Mouse (Mus musculus) liver, embryonic 11.5 days (tissue): ENCODE measurements around the gene Nxpe3. TPM values are rescaled to one million over a fixed set of nuclear protein-coding genes. Genes with fewer than 3 reads are reported as not detected.
A peak's percentile ranks its signal among the peaks of the same experiment; 100 is the strongest.

ENCODE experiments used
- ATAC-seq: fragments of 200-750 bp; cut with Nextera tagmentation; replicated peaks from 2 replicates; pipeline ENCODE4 v1.8.0; 2017; ENCODE audit warnings: moderate number of reproducible peaks, mild to moderate bottlenecking, moderate TSS enrichment, moderate library complexity; ENCODE audit not compliant: low FRiP score
- DNase-seq: peaks from one replicate; pipeline ENCODE4 v3.0.0-alpha.2; 2017; ENCODE audit warnings: low spot score
- H3K27ac ChIP-seq: fragments of 300-500 bp; sonication (generic); 2 replicates; pipeline ENCODE4 v1.5.1; 2014; ENCODE audit warnings: mild to moderate bottlenecking, low read depth, low read length, control low read depth
- H3K27me3 ChIP-seq: fragments of 300-500 bp; sonication (generic); replicated peaks from 2 replicates; pipeline ENCODE4 v1.6.1; 2014; ENCODE audit warnings: low read length, mixed read lengths; ENCODE audit not compliant: control insufficient read depth, insufficient read depth
- H3K36me3 ChIP-seq: fragments of 300-500 bp; sonication (generic); 2 replicates; pipeline ENCODE4 v1.6.1; 2014; ENCODE audit warnings: mild to moderate bottlenecking, low read length, moderate library complexity, mixed read lengths; ENCODE audit not compliant: control insufficient read depth, insufficient read depth
- H3K4me1 ChIP-seq: fragments of 300-500 bp; sonication (generic); replicated peaks from 2 replicates; pipeline ENCODE4 v1.6.1; 2014; ENCODE audit warnings: low read length, mixed read lengths; ENCODE audit not compliant: control insufficient read depth, insufficient read depth
- H3K4me2 ChIP-seq: fragments of 300-500 bp; sonication (generic); 2 replicates; pipeline ENCODE4 v1.6.1; 2014; ENCODE audit warnings: mild to moderate bottlenecking, control low read depth, moderate library complexity
- H3K4me3 ChIP-seq: fragments of 300-500 bp; sonication (generic); 2 replicates; pipeline ENCODE4 v1.5.1; 2014; ENCODE audit warnings: low read depth, low read length, control low read depth
- H3K9ac ChIP-seq: fragments of 300-500 bp; sonication (generic); 2 replicates; pipeline ENCODE4 v1.6.1; 2014; ENCODE audit warnings: low read depth, low read length, control low read depth
- H3K9me3 ChIP-seq: fragments of 300-500 bp; sonication (generic); 2 replicates; pipeline ENCODE4 v1.6.1; 2016; ENCODE audit warnings: low read length, inconsistent platforms, mixed read lengths; ENCODE audit not compliant: control insufficient read depth
- WGBS: fragments of 180-500 bp; shearing (Covaris S2); extraction: QIAGEN DNeasy Blood & Tissue Kit; methylation state at CpG from one replicate; pipeline ENCODE4 v1.1.7; 2014; 5-methylcytosine and 5-hydroxymethylcytosine counted together
- polyA plus RNA-seq: library from polyadenylated mRNA; unstranded; fragments of >200 nt; fragmentation: Nextera tagmentation; extraction: Ambion mirVana; gene quantifications from 2 replicates; pipeline ENCODE4 v1.2.1, GENCODE M21; 2014

Nxpe3 gene
- polyA plus RNA-seq, 1 experiment from 2014 or later = 0.93 TPM

GRCm38 (mm10) chr16:55850485-55850884, 44.6 kb downstream of the Nxpe3 start:
- 91% methylated on average over 3 of the region's 3 CpGs for WGBS
- Histone ChIP-seq H3K9me3 (no peaks in the 10 kb centered on the region), H3K36me3 (no peaks in the 10 kb centered on the region), H3K4me2 (no peak overlapping the region), H3K4me1 (no peaks in the 10 kb centered on the region), H3K9ac (no peak overlapping the region), H3K27me3 (no peaks in the 10 kb centered on the region), H3K4me3 (no peak overlapping the region), H3K27ac (no peak overlapping the region)
- ATAC-seq (no peak), DNase-seq (no peak)

GRCm38 (mm10) chr16:55847679-55848078, 47.4 kb downstream of the Nxpe3 start:
- WGBS = 88% methylated on average over 8 of the region's 8 CpGs
- Histone ChIP-seq H3K4me2 (no peak overlapping the region), H3K4me3 (no peak overlapping the region), H3K27me3 (no peaks in the 10 kb centered on the region), H3K9me3 (no peaks in the 10 kb centered on the region), H3K4me1 (no peaks in the 10 kb centered on the region), H3K27ac (no peak overlapping the region), H3K36me3 (peaks cover 7% of the 10 kb centered on the region; the same call in 1 of the 2 replicates), H3K9ac (no peak overlapping the region)
- ATAC-seq (no peak), DNase-seq (no peak)

- Histone ChIP-seq H3K9me3 (no peaks in the 10 kb centered on the region), H3K27ac (no peak overlapping the region), H3K4me2 (no peak overlapping the region), H3K9ac (no peak overlapping the region), H3K36me3 (peaks cover 7% of the 10 kb centered on the region; the same call in 1 of the 2 replicates), H3K4me1 (no peaks in the 10 kb centered on the region), H3K4me3 (no peak overlapping the region), H3K27me3 (no peaks in the 10 kb centered on the region)
- 87% methylated on average over 3 of the region's 3 CpGs for WGBS
- DNase-seq (no peak), ATAC-seq (no peak)
Observed at GRCm38 (mm10) chr16:55844847-55845246, 50.2 kb downstream of the Nxpe3 start.

- Histone ChIP-seq H3K27me3 (no peaks in the 10 kb centered on the region), H3K4me3 (no peak overlapping the region), H3K4me1 (no peaks in the 10 kb centered on the region), H3K27ac (no peak overlapping the region), H3K9ac (no peak overlapping the region), H3K9me3 (no peaks in the 10 kb centered on the region), H3K4me2 (no peak overlapping the region), H3K36me3 (peaks cover 7% of the 10 kb centered on the region; the same call in 1 of the 2 replicates)
- ATAC-seq (no peak), DNase-seq (no peak)
- 91% methylated on average over 12 of the region's 12 CpGs for WGBS
Observed at GRCm38 (mm10) chr16:55843919-55844318, 51.2 kb downstream of the Nxpe3 start.

GRCm38 (mm10) chr16:55843134-55843533, 52.0 kb downstream of the Nxpe3 start:
- H3K4me3 ChIP-seq = no peak overlapping the region
- H3K4me1 ChIP-seq = no peaks in the 10 kb centered on the region
- H3K27me3 ChIP-seq = no peaks in the 10 kb centered on the region
- no peak overlapping the region for H3K9ac ChIP-seq
- ATAC-seq = no peak
- H3K4me2 ChIP-seq = no peak overlapping the region
- peaks cover 7% of the 10 kb centered on the region; the same call in 1 of the 2 replicates for H3K36me3 ChIP-seq
- WGBS = 91% methylated on average over 5 of the region's 5 CpGs
- H3K27ac ChIP-seq = no peak overlapping the region
- no peak for DNase-seq
- no peaks in the 10 kb centered on the region for H3K9me3 ChIP-seq

- no peak for ATAC-seq
- Histone ChIP-seq H3K4me3 (no peak overlapping the region), H3K9me3 (no peaks in the 10 kb centered on the region), H3K4me1 (no peaks in the 10 kb centered on the region), H3K27me3 (no peaks in the 10 kb centered on the region), H3K36me3 (peaks cover 7% of the 10 kb centered on the region; the same call in 1 of the 2 replicates), H3K9ac (no peak overlapping the region), H3K27ac (no peak overlapping the region), H3K4me2 (no peak overlapping the region)
- WGBS = 87% methylated on average over 6 of the region's 6 CpGs
- no peak for DNase-seq
Observed at GRCm38 (mm10) chr16:55841506-55841905, 53.6 kb downstream of the Nxpe3 start.

- Histone ChIP-seq H3K27me3 (no peaks in the 10 kb centered on the region), H3K4me2 (peak within 1 kb of the TSS; percentile 71), H3K36me3 (peaks cover under 1% of the 10 kb centered on the region; the same call in 1 of the 2 replicates), H3K4me1 (no peaks in the 10 kb centered on the region), H3K9me3 (no peaks in the 10 kb centered on the region), H3K4me3 (peak within 1 kb of the TSS; percentile 70), H3K9ac (peak within 1 kb of the TSS; percentile 89), H3K27ac (peak within 1 kb of the TSS; percentile 78)
- DNase-seq (peak; percentile 87), ATAC-seq (peak; percentile 89)
- under 1% methylated on average over 40 of the region's 40 CpGs for WGBS
Observed at GRCm38 (mm10) chr16:55838510-55839474, 56.3 kb downstream of the Nxpe3 start, which contains the start of gene Nfkbiz. Gene Nfkbiz (minus strand): TSS chr16:55838899.

GRCm38 (mm10) chr16:55838129-55838509, 57.0 kb downstream of the Nxpe3 start:
- H3K9ac ChIP-seq = peak overlapping the region; percentile 89
- no peak for ATAC-seq
- H3K9me3 ChIP-seq = no peaks in the 10 kb centered on the region
- WGBS = 15% methylated on average over 3 of the region's 3 CpGs
- H3K27me3 ChIP-seq = no peaks in the 10 kb centered on the region
- DNase-seq = no peak
- H3K27ac ChIP-seq = peak overlapping the region; percentile 78; the same call in 1 of the 2 replicates
- no peaks in the 10 kb centered on the region for H3K36me3 ChIP-seq
- no peaks in the 10 kb centered on the region for H3K4me1 ChIP-seq
- H3K4me3 ChIP-seq = peak overlapping the region; percentile 70
- H3K4me2 ChIP-seq = peak overlapping the region; percentile 71
